Mouse (Mus musculus): ENCODE measurements around the gene Olfr1029. TPM values are rescaled to one million over a fixed set of nuclear protein-coding genes. Genes with fewer than 3 reads are reported as not detected.
"Not testable (repeated sequence)": the region's sequence is repeated elsewhere in the genome, so short reads cannot be mapped to it uniquely, and the experiment has no call there.

The Olfr1029 gene
- polyA plus RNA-seq (2012; rRNA removed) (not detected in 2 replicates), polyA plus RNA-seq (2014; fragmentation: Nextera tagmentation; extraction: Ambion mirVana) (not detected in 2 replicates)

DNA sequence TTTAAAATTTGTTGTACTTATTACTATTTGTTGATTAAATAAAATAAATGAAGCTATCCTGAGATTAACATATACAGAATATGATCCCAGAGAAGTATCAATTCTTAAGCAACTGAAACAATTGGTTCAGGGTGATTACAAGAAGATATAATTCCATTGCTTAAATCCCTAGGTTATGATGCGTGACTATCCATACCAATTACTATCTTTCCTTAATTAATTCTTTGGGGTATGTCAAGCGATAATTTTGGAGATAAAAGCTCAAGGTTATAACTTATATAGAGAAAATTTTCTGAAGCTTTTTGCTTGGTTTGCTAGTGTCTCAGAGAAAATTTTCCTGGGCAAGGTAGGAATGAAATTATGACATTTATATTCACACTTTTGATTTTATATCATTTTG, at the start of gene Olfr1029:
Olfr1029 (plus strand) TSS at position 301 of the 400 bp plus-strand sequence.
- Histone ChIP-seq H3K27me3 (ENCODE audit: control insufficient read depth, insufficient read depth, low read length) (no peaks in the 10 kb centered on the region), H3K4me2 (replicated peaks; ENCODE audit: low read depth, low read length, severe bottlenecking) (no peak within 1 kb of the TSS), H3K36me3 (ENCODE audit: control insufficient read depth, insufficient read depth, low read length) (no peaks in the 10 kb centered on the region), H3K4me3 (replicated peaks; ENCODE audit: low read length) (no peak within 1 kb of the TSS), H3K4me1 (ENCODE audit: control insufficient read depth, insufficient read depth, low read length) (no peaks in the 10 kb centered on the region), H3K27ac (replicated peaks; ENCODE audit: low read depth, low read length) (no peak within 1 kb of the TSS), H3K9me3 (ENCODE audit: control insufficient read depth, low read length) (no peaks in the 10 kb centered on the region), H3K9ac (ENCODE audit: low read depth, low read length, severe bottlenecking) (no peak within 1 kb of the TSS)
- no peak for TF ChIP-seq POLR2A (IDR thresholded peaks at IDR 0.05; ENCODE audit: borderline replicate concordance, extremely low read depth, insufficient read depth, insufficient read length)
- 89% methylated on average over 2 of the region's 2 CpGs for WGBS
- ATAC-seq (ENCODE audit: low FRiP score, low read depth) (no peak), DNase-seq (ENCODE audit: low spot score) (no peak)

DNA sequence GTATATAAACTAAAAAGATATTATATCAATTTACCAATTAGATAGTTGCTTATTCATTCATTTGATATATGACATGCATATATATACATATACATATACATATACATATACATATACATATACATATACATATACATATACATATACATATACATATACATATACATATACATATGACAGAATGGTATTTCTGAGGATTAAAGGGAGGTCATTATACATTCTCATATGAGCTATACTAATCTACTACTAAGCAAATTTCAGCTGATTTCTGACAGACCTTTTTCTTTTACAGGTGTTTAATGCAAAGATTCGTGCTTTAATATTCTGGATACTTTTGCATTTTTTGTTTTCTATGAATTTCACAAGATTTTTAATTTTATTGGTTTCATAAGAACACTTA, 23.6 kb upstream of the Olfr1029 start, which contains the start of gene Olfr1028:
Olfr1028 (plus strand) TSS at position 301 of the 400 bp plus-strand sequence.
- Histone ChIP-seq H3K9ac (ENCODE audit: low read depth, low read length, severe bottlenecking) (no peak within 1 kb of the TSS), H3K36me3 (ENCODE audit: control insufficient read depth, insufficient read depth, low read length) (no peaks in the 10 kb centered on the region), H3K9me3 (ENCODE audit: control insufficient read depth, low read length) (no peaks in the 10 kb centered on the region), H3K4me2 (replicated peaks; ENCODE audit: low read depth, low read length, severe bottlenecking) (no peak within 1 kb of the TSS), H3K4me1 (ENCODE audit: control insufficient read depth, insufficient read depth, low read length) (no peaks in the 10 kb centered on the region), H3K27ac (replicated peaks; ENCODE audit: low read depth, low read length) (no peak within 1 kb of the TSS), H3K27me3 (ENCODE audit: control insufficient read depth, insufficient read depth, low read length) (no peaks in the 10 kb centered on the region), H3K4me3 (replicated peaks; ENCODE audit: low read length) (no peak within 1 kb of the TSS)
- WGBS: 72% methylated on average over 1 of the region's 1 CpGs
- no peak for DNase-seq (ENCODE audit: low spot score)
- no peak for ATAC-seq (ENCODE audit: low FRiP score, low read depth)
- no peak for TF ChIP-seq POLR2A (IDR thresholded peaks at IDR 0.05; ENCODE audit: borderline replicate concordance, extremely low read depth, insufficient read depth, insufficient read length)

DNA sequence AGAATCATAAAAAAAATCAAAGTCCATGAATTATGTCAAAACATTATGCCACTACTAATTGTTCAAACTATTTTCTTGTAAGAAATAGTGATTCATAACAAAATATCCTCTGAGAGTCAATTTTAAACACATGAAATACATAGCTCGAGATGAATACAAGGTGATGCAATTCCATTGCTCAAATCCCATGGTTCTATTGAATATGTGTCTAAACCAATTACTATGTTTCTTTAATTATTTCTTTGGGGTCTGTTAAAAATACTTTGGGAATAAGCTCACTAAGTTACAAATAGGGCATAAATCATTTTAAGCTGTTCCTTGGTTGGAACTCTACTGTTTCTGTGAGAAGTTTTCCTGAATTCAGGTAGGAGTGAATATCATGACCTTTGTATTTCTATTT, 5.3 kb downstream of the Olfr1029 start, which contains the start of gene Olfr1030:
Olfr1030 (plus strand) TSS at position 301 of the 400 bp plus-strand sequence.
- TF ChIP-seq POLR2A (IDR thresholded peaks at IDR 0.05; ENCODE audit: borderline replicate concordance, extremely low read depth, insufficient read depth, insufficient read length): no peak
- Histone ChIP-seq H3K9ac (ENCODE audit: low read depth, low read length, severe bottlenecking) (no peak within 1 kb of the TSS), H3K9me3 (ENCODE audit: control insufficient read depth, low read length) (no peaks in the 10 kb centered on the region), H3K27me3 (ENCODE audit: control insufficient read depth, insufficient read depth, low read length) (no peaks in the 10 kb centered on the region), H3K4me2 (replicated peaks; ENCODE audit: low read depth, low read length, severe bottlenecking) (no peak within 1 kb of the TSS), H3K27ac (replicated peaks; ENCODE audit: low read depth, low read length) (no peak within 1 kb of the TSS), H3K36me3 (ENCODE audit: control insufficient read depth, insufficient read depth, low read length) (no peaks in the 10 kb centered on the region), H3K4me3 (replicated peaks; ENCODE audit: low read length) (no peak within 1 kb of the TSS), H3K4me1 (ENCODE audit: control insufficient read depth, insufficient read depth, low read length) (no peaks in the 10 kb centered on the region)
- DNase-seq (ENCODE audit: low spot score) (no peak), ATAC-seq (ENCODE audit: low FRiP score, low read depth) (no peak)
- 57% methylated on average over 1 of the region's 1 CpGs for WGBS

DNA sequence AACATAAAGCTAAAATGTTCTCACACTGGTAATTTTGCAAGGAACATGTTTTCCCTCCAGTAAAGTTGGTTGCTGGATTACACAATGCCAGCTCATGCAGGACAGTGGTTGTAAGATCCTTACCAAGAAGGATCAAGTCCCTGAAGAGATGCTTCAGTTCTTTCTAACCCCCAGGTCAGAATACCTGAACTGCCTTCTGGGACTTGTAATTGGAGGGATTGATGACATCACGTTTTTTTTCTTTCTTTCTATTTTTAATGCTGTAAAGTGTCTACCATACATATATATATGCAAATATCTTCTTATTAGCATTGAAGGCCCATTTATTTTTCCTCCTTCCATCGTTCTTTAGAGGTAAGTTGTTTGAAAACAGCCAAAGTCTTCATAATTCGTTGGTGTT, 16.3 kb downstream of the Olfr1029 start, which contains the start of gene Olfr1031:
Olfr1031 (plus strand) TSS at position 301 of the 400 bp plus-strand sequence.
- Histone ChIP-seq H3K4me2 (replicated peaks; ENCODE audit: low read depth, low read length, severe bottlenecking) (no peak within 1 kb of the TSS), H3K27ac (replicated peaks; ENCODE audit: low read depth, low read length) (no peak within 1 kb of the TSS), H3K9me3 (ENCODE audit: control insufficient read depth, low read length) (no peaks in the 10 kb centered on the region), H3K27me3 (ENCODE audit: control insufficient read depth, insufficient read depth, low read length) (no peaks in the 10 kb centered on the region), H3K4me3 (replicated peaks; ENCODE audit: low read length) (no peak within 1 kb of the TSS), H3K4me1 (ENCODE audit: control insufficient read depth, insufficient read depth, low read length) (no peaks in the 10 kb centered on the region), H3K9ac (ENCODE audit: low read depth, low read length, severe bottlenecking) (no peak within 1 kb of the TSS), H3K36me3 (ENCODE audit: control insufficient read depth, insufficient read depth, low read length) (no peaks in the 10 kb centered on the region)
- 57% methylated on average over 3 of the region's 3 CpGs for WGBS
- ATAC-seq (ENCODE audit: low FRiP score, low read depth) (no peak), DNase-seq (ENCODE audit: low spot score) (no peak)
- no peak for TF ChIP-seq POLR2A (IDR thresholded peaks at IDR 0.05; ENCODE audit: borderline replicate concordance, extremely low read depth, insufficient read depth, insufficient read length)

DNA sequence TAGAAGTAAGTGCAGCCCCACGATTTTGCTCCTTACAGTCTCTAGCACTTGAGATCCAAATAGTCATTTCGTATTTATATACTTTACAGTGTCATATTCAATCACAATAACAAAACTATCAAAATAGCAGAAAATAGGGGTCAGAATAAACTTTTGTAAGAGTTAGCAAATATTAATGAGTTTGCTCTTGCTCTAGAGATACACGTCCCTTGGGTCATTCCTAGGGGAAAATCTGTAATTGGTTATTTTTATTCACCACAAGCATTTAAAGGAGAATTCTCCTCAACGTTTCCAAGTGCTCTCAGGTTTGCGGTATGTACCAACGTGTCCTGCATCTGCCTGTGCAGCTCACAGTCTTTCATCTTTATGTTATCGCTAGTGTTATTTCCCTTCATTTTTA, 31.5 kb downstream of the Olfr1029 start, which contains the start of gene Olfr1032:
Olfr1032 (plus strand) TSS at position 301 of the 400 bp plus-strand sequence.
- ATAC-seq (ENCODE audit: low FRiP score, low read depth): no peak
- Histone ChIP-seq H3K36me3 (ENCODE audit: control insufficient read depth, insufficient read depth, low read length) (no peaks in the 10 kb centered on the region), H3K9me3 (ENCODE audit: control insufficient read depth, low read length) (no peaks in the 10 kb centered on the region), H3K4me2 (replicated peaks; ENCODE audit: low read depth, low read length, severe bottlenecking) (no peak within 1 kb of the TSS), H3K4me1 (ENCODE audit: control insufficient read depth, insufficient read depth, low read length) (no peaks in the 10 kb centered on the region), H3K27ac (replicated peaks; ENCODE audit: low read depth, low read length) (no peak within 1 kb of the TSS), H3K27me3 (ENCODE audit: control insufficient read depth, insufficient read depth, low read length) (no peaks in the 10 kb centered on the region), H3K4me3 (replicated peaks; ENCODE audit: low read length) (no peak within 1 kb of the TSS), H3K9ac (ENCODE audit: low read depth, low read length, severe bottlenecking) (no peak within 1 kb of the TSS)
- 77% methylated on average over 7 of the region's 7 CpGs for WGBS
- TF ChIP-seq POLR2A (IDR thresholded peaks at IDR 0.05; ENCODE audit: borderline replicate concordance, extremely low read depth, insufficient read depth, insufficient read length): no peak
- DNase-seq (ENCODE audit: low spot score): no peak

DNA sequence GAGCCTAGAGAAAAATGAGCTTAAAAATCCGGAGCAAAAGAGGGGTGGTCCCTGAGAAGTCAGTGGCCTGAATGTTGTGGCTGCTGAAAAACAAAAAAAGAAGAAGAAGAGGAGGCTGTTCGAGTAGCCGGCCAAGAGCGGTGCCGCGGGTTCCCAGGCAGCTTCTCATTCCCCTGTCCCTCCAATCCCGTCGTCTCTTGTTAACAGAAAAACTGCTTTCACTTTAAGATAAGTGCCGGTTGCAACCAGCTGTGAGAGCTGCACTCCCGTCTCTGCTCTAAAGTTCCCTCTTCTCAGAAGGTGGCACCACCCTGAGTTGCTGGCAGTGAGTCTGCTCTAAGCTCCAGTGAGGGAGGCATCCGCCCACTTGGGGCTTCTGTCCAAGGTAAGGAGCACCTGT, 46.7 kb downstream of the Olfr1029 start, which contains the start of gene Olfr1033:
Olfr1033 (plus strand) TSS at position 228 of the 400 bp plus-strand sequence.
- peak within 1 kb of the TSS; percentile 26 for H3K4me3 ChIP-seq (replicated peaks; ENCODE audit: low read length)
- not testable (repeated sequence) for H3K27me3 ChIP-seq (ENCODE audit: control insufficient read depth, insufficient read depth, low read length); ATAC-seq (ENCODE audit: low FRiP score, low read depth); H3K27ac ChIP-seq (replicated peaks; ENCODE audit: low read depth, low read length); H3K9me3 ChIP-seq (ENCODE audit: control insufficient read depth, low read length); H3K36me3 ChIP-seq (ENCODE audit: control insufficient read depth, insufficient read depth, low read length); H3K4me1 ChIP-seq (ENCODE audit: control insufficient read depth, insufficient read depth, low read length)
- H3K4me2 ChIP-seq (replicated peaks; ENCODE audit: low read depth, low read length, severe bottlenecking): peak within 1 kb of the TSS; percentile 41
- peak; percentile 21 for DNase-seq (ENCODE audit: low spot score)
- peak within 1 kb of the TSS; percentile 44; the same call in 1 of the 2 replicates for H3K9ac ChIP-seq (ENCODE audit: low read depth, low read length, severe bottlenecking)
- 1% methylated on average over 10 of the region's 11 CpGs for WGBS

DNA sequence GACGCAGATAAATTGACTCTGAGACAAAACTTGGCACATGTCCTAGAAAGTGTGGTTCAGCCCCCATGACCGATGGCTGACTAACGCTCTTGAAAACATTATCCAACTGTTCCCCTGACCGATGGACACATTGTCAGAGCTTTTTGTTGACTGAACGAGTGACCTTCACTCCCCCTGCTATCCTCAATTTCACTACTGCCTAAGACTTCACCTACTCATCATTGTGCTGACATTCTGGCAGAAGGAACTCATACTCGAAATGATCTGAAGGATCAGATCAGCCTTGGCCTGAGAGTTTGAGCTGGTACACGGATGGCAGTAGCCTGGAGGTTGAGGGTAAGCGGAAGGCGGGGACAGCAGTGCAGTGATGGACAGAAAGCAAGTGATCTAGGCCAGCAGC, 47.8 kb downstream of the Olfr1029 start:
- not testable (repeated sequence) for H3K9ac ChIP-seq (ENCODE audit: low read depth, low read length, severe bottlenecking); ATAC-seq (ENCODE audit: low FRiP score, low read depth); H3K27me3 ChIP-seq (ENCODE audit: control insufficient read depth, insufficient read depth, low read length); H3K9me3 ChIP-seq (ENCODE audit: control insufficient read depth, low read length); H3K4me2 ChIP-seq (replicated peaks; ENCODE audit: low read depth, low read length, severe bottlenecking); H3K27ac ChIP-seq (replicated peaks; ENCODE audit: low read depth, low read length); H3K4me1 ChIP-seq (ENCODE audit: control insufficient read depth, insufficient read depth, low read length); H3K4me3 ChIP-seq (replicated peaks; ENCODE audit: low read length); H3K36me3 ChIP-seq (ENCODE audit: control insufficient read depth, insufficient read depth, low read length); DNase-seq (ENCODE audit: low spot score)
- WGBS: 96% methylated on average over 3 of the region's 9 CpGs
